Mouse (Mus musculus): Measurements from ENCODE around the gene Mgmt. TPM values are rescaled to one million over a fixed set of nuclear protein-coding genes. Genes with fewer than 3 reads are reported as not detected.

Gene Mgmt
- total RNA-seq (2012; rRNA removed) (not detected in 2 replicates), polyA plus RNA-seq (2012; ENCODE audit: insufficient read depth in 1 of 2, insufficient read length in 2 of 2, low read depth in 1 of 2, low replicate concordance in 2 of 2, missing spikeins in 1 of 2) (not detected)

- Histone ChIP-seq H3K4me3 (ENCODE audit: control insufficient read depth in 1 of 2, insufficient read depth in 1 of 2, low read depth in 2 of 2, low read length in 2 of 2) (no peak within 1 kb of the TSS), H3K79me2 (ENCODE audit: control insufficient read depth, insufficient read depth, low read length, poor library complexity) (no peaks in the 10 kb centered on the region), H3K27ac (ENCODE audit: control insufficient read depth, low read depth, low read length) (no peak within 1 kb of the TSS), H3K9me3 (replicated peaks; ENCODE audit: insufficient read depth, low read length) (no peaks in the 10 kb centered on the region), H3K4me1 (ENCODE audit: control insufficient read depth in 1 of 2, insufficient read depth in 2 of 2, low read length in 2 of 2) (no peaks in the 10 kb centered on the region), H3K27me3 (ENCODE audit: control insufficient read depth in 1 of 2, insufficient read depth in 2 of 2, low read length in 2 of 2) (no peaks in the 10 kb centered on the region), H3K9ac (ENCODE audit: control insufficient read depth, low read depth, low read length, poor library complexity, severe bottlenecking) (no peak within 1 kb of the TSS), H3K36me3 (ENCODE audit: control insufficient read depth in 1 of 2, insufficient read depth in 2 of 2, low read length in 2 of 2) (no peaks in the 10 kb centered on the region)
- no peak for TF ChIP-seq ZKSCAN1 (IDR thresholded peaks at IDR 0.05; ENCODE audit: low read depth, low read length)
- no peak for TF ChIP-seq POLR2A (IDR thresholded peaks at IDR 0.05; ENCODE audit: control insufficient read depth in 1 of 2, insufficient read depth in 1 of 2, low read depth in 1 of 2, low read length in 2 of 2, poor library complexity in 1 of 2)
- TF ChIP-seq MEF2A (IDR thresholded peaks at IDR 0.05; ENCODE audit: extremely low read depth, insufficient replicate concordance, low read depth, low read length, poor library complexity, severe bottlenecking): no peak
- TF ChIP-seq UBTF (IDR thresholded peaks at IDR 0.05; ENCODE audit: borderline replicate concordance, insufficient read depth, low read depth, low read length): no peak
- TF ChIP-seq NELFE (IDR thresholded peaks at IDR 0.05; ENCODE audit: low read depth, low read length): no peak
- no peak for TF ChIP-seq JUND (IDR thresholded peaks at IDR 0.05; ENCODE audit: low read depth, low read length)
- no peak for TF ChIP-seq NRF1 (IDR thresholded peaks at IDR 0.05; ENCODE audit: insufficient read depth, low read depth, low read length, poor library complexity, severe bottlenecking)
- TF ChIP-seq HCFC1 (IDR thresholded peaks at IDR 0.05; ENCODE audit: low read depth, low read length): no peak
- TF ChIP-seq GATA1 (IDR thresholded peaks at IDR 0.05; ENCODE audit: low read depth, low read length): no peak
- no peak for TF ChIP-seq RAD21 (IDR thresholded peaks at IDR 0.05; ENCODE audit: low read depth, low read length)
- TF ChIP-seq BHLHE40 (IDR thresholded peaks at IDR 0.05; ENCODE audit: borderline replicate concordance, low read depth, low read length): no peak
- TF ChIP-seq MAFK (IDR thresholded peaks at IDR 0.05; ENCODE audit: borderline replicate concordance, low read depth, low read length): no peak
- no peak for DNase-seq (ENCODE audit: low read depth, low spot score)
These were observed at the start of gene Mgmt for GRCm38 (mm10) chr7:136894106-136894986. Gene Mgmt (plus strand): TSS chr7:136894614.

- Histone ChIP-seq H3K9me3 (replicated peaks; ENCODE audit: insufficient read depth, low read length) (no peaks in the 10 kb centered on the region), H3K9ac (ENCODE audit: control insufficient read depth, low read depth, low read length, poor library complexity, severe bottlenecking) (no peak overlapping the region), H3K4me3 (ENCODE audit: control insufficient read depth in 1 of 2, insufficient read depth in 1 of 2, low read depth in 2 of 2, low read length in 2 of 2) (no peak overlapping the region), H3K4me1 (ENCODE audit: control insufficient read depth in 1 of 2, insufficient read depth in 2 of 2, low read length in 2 of 2) (no peaks in the 10 kb centered on the region), H3K79me2 (ENCODE audit: control insufficient read depth, insufficient read depth, low read length, poor library complexity) (no peaks in the 10 kb centered on the region), H3K27ac (ENCODE audit: control insufficient read depth, low read depth, low read length) (no peak overlapping the region), H3K36me3 (ENCODE audit: control insufficient read depth in 1 of 2, insufficient read depth in 2 of 2, low read length in 2 of 2) (no peaks in the 10 kb centered on the region), H3K27me3 (ENCODE audit: control insufficient read depth in 1 of 2, insufficient read depth in 2 of 2, low read length in 2 of 2) (no peaks in the 10 kb centered on the region)
- no peak for TF ChIP-seq SIN3A (IDR thresholded peaks at IDR 0.05; ENCODE audit: low read length)
- TF ChIP-seq ZC3H11A (IDR thresholded peaks at IDR 0.05; ENCODE audit: low read depth, low read length): no peak
- no peak for TF ChIP-seq JUND (IDR thresholded peaks at IDR 0.05; ENCODE audit: low read depth, low read length)
- no peak for TF ChIP-seq CTCF (IDR thresholded peaks at IDR 0.05 in 2 of 3, conservative IDR thresholded peaks at IDR 0.05 in 1 of 3; ENCODE audit: control insufficient read depth in 1 of 3, insufficient read depth in 1 of 3, low read depth in 2 of 3, low read length in 3 of 3, poor library complexity in 1 of 3, severe bottlenecking in 1 of 3)
- TF ChIP-seq USF2 (IDR thresholded peaks at IDR 0.05; ENCODE audit: borderline replicate concordance in 1 of 2, insufficient read depth in 1 of 2, low read depth in 1 of 2, low read length in 2 of 2): no peak
- no peak for TF ChIP-seq RCOR1 (IDR thresholded peaks at IDR 0.05; ENCODE audit: low read depth, low read length)
- TF ChIP-seq NRF1 (IDR thresholded peaks at IDR 0.05; ENCODE audit: insufficient read depth, low read depth, low read length, poor library complexity, severe bottlenecking): no peak
- no peak for TF ChIP-seq POLR2AphosphoS2 (IDR thresholded peaks at IDR 0.05; ENCODE audit: low read length)
- no peak for TF ChIP-seq ETS1 (IDR thresholded peaks at IDR 0.05; ENCODE audit: low read depth, low read length)
- TF ChIP-seq CHD2 (IDR thresholded peaks at IDR 0.05; ENCODE audit: low read length): no peak
- TF ChIP-seq POLR2AphosphoS5 (IDR thresholded peaks at IDR 0.05; ENCODE audit: borderline replicate concordance, low read depth, low read length): no peak
- no peak for DNase-seq (ENCODE audit: low read depth, low spot score)
These were observed 49.6 kb upstream of the Mgmt start for GRCm38 (mm10) chr7:136844835-136845234.
